Mouse (Mus musculus) forebrain, embryonic 11.5 days (tissue): Measurements from ENCODE around the gene Marcksl1. TPM values are rescaled to one million over a fixed set of nuclear protein-coding genes. Genes with fewer than 3 reads are reported as not detected.
A peak's percentile ranks its signal among the peaks of the same experiment; 100 is the strongest.
"Not testable (repeated sequence)": the region's sequence is repeated elsewhere in the genome, so short reads cannot be mapped to it uniquely, and the experiment has no call there.

Experiments used
- ATAC-seq: fragments of 200-750 bp; cut with Nextera tagmentation; replicated peaks from 2 replicates; pipeline ENCODE4 v1.8.0; 2017; ENCODE audit warnings: moderate TSS enrichment; ENCODE audit not compliant: low FRiP score
- DNase-seq: peaks from one replicate; pipeline ENCODE4 v3.0.0-alpha.2; 2017; ENCODE audit warnings: low spot score
- H3K27ac ChIP-seq: fragments of 300-500 bp; sonication (generic); 2 replicates; pipeline ENCODE4 v1.5.1; 2014; ENCODE audit warnings: low read depth, low read length
- H3K27me3 ChIP-seq: fragments of 300-500 bp; sonication (generic); 2 replicates; pipeline ENCODE4 v1.6.1; 2014; ENCODE audit warnings: mild to moderate bottlenecking, low read length, mixed read lengths; ENCODE audit not compliant: control insufficient read depth, insufficient read depth
- H3K36me3 ChIP-seq: fragments of 300-500 bp; sonication (generic); 2 replicates; pipeline ENCODE4 v1.6.1; 2014; ENCODE audit warnings: mild to moderate bottlenecking, low read length, moderate library complexity, mixed read lengths; ENCODE audit not compliant: control insufficient read depth, insufficient read depth
- H3K4me1 ChIP-seq: fragments of 300-500 bp; sonication (generic); replicated peaks from 2 replicates; pipeline ENCODE4 v1.6.1; 2014; ENCODE audit warnings: low read length, mixed read lengths; ENCODE audit not compliant: control insufficient read depth, insufficient read depth
- H3K4me2 ChIP-seq: fragments of 300-500 bp; sonication (generic); 2 replicates; pipeline ENCODE4 v1.6.1; 2014; ENCODE audit warnings: low read depth, mild to moderate bottlenecking, low read length, moderate library complexity, mixed read lengths; ENCODE audit not compliant: severe bottlenecking
- H3K4me3 ChIP-seq: fragments of 300-500 bp; sonication (generic); 2 replicates; pipeline ENCODE4 v1.5.1; 2014; ENCODE audit warnings: low read depth, low read length
- H3K9ac ChIP-seq: fragments of 300-500 bp; sonication (generic); 2 replicates; pipeline ENCODE4 v1.6.1; 2014; ENCODE audit warnings: low read length
- H3K9me3 ChIP-seq: fragments of 300-500 bp; sonication (generic); 2 replicates; pipeline ENCODE4 v1.6.1; 2016; ENCODE audit warnings: low read length, mixed read lengths; ENCODE audit not compliant: control insufficient read depth
- WGBS: fragments of 180-500 bp; shearing (Covaris S2); extraction: QIAGEN DNeasy Blood & Tissue Kit; methylation state at CpG from one replicate; pipeline ENCODE4 v1.1.7; 2014; 5-methylcytosine and 5-hydroxymethylcytosine counted together
- polyA plus RNA-seq: library from polyadenylated mRNA; unstranded; fragments of >200 nt; fragmentation: Nextera tagmentation; extraction: Ambion mirVana; gene quantifications from 2 replicates; pipeline ENCODE4 v1.2.1, GENCODE M21; 2014

Gene Marcksl1
- polyA plus RNA-seq, 1 experiment from 2014 or later = 1,728 TPM

DNA sequence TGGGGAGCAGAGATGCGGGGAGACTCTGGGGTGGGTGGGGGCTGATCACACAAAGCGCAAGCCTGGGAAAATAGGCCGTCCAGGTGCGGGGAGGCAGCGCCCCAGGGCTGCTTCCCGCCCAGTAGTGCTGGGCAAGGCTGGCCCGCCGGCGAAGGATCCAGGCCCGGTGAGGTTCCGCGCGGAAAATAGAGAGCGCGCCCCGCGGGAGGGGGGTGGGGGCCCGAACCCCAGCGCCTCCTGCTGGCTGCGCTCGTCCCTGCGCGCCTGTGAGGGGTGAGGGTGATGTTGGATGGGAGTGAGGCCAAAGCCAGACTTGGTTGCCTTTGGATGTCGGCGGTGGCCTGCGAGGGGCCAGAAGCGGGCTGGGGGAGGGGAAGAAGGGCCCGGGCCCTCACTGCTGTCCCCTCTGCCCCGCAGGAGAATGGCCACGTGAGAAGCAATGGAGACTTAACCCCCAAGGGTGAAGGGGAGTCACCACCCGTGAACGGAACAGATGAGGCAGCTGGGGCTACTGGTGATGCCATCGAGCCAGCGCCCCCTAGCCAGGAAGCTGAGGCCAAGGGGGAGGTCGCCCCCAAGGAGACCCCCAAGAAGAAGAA is 1.0 kb downstream of the Marcksl1 start:
- Histone ChIP-seq H3K27ac (peak overlapping the region; percentile 96), H3K4me1 (peaks cover 21% of the 10 kb centered on the region), H3K27me3 (no peaks in the 10 kb centered on the region; the same call in 1 of the 2 replicates), H3K9ac (peak overlapping the region; percentile 100), H3K36me3 (peaks cover 6% of the 10 kb centered on the region; the same call in 1 of the 2 replicates), H3K4me3 (peak overlapping the region; percentile 100), H3K9me3 (no peaks in the 10 kb centered on the region), H3K4me2 (peak overlapping the region; percentile 75)
- peak; percentile 48 for ATAC-seq
- WGBS = under 1% methylated on average over 33 of the region's 35 CpGs
- peak; percentile 89 for DNase-seq

DNA sequence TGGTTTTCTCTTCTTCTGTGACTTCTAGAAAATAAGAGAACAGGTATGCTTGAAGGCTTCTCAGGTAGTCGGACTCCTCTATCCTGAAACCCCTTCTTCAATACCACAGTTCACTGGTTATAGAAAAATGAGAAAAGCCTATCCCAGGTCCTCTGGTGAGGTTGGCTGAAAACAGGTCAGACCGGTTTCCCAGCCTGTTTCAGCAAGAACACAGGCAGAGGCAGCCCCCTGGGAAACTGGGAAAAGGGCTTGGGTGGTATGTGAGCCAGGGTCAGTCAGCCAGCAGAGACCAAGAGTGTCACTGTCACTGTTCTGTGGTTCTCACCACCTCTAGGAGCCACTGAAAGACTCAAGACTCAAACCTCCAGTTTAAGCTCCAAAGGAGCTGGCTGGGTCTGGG is 3.5 kb downstream of the Marcksl1 start:
- Histone ChIP-seq H3K36me3 (peaks cover 10% of the 10 kb centered on the region; the same call in 1 of the 2 replicates), H3K27ac (peak overlapping the region; percentile 12; the same call in 1 of the 2 replicates), H3K27me3 (no peaks in the 10 kb centered on the region), H3K9ac (no peak overlapping the region), H3K4me3 (no peak overlapping the region), H3K4me1 (peaks cover 10% of the 10 kb centered on the region), H3K4me2 (no peak overlapping the region), H3K9me3 (no peaks in the 10 kb centered on the region)
- ATAC-seq = no peak
- 57% methylated on average over 2 of the region's 2 CpGs for WGBS
- no peak for DNase-seq

DNA sequence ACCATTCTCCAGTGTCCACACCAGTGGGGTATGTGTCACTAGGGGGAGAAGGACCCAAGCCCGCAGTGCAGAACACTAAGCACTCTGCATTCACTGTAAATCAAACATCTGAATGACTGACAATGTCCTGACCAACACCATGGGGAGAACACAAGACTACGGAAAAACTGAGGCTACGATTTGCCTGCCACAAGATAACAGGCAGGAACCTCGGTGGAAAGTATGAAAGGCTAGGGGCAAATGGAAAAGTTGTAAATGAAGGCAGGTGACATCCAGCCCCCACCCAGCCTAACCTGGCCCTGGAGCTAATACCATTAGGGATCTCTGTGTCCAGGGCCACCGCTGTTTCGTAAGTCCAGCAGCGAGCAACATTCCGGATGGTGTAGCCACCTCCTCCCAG is 5.1 kb downstream of the Marcksl1 start:
- Histone ChIP-seq H3K9ac (no peak overlapping the region), H3K4me3 (no peak overlapping the region), H3K4me1 (0 out of 2 replicates have a peak, but pooled peaks cover 5% of the 10 kb centered on the region), H3K4me2 (no peak overlapping the region), H3K9me3 (no peaks in the 10 kb centered on the region), H3K36me3 (peaks cover 16% of the 10 kb centered on the region), H3K27me3 (no peaks in the 10 kb centered on the region), H3K27ac (no peak overlapping the region)
- no peak for DNase-seq
- no peak for ATAC-seq
- 98% methylated on average over 8 of the region's 8 CpGs for WGBS

DNA sequence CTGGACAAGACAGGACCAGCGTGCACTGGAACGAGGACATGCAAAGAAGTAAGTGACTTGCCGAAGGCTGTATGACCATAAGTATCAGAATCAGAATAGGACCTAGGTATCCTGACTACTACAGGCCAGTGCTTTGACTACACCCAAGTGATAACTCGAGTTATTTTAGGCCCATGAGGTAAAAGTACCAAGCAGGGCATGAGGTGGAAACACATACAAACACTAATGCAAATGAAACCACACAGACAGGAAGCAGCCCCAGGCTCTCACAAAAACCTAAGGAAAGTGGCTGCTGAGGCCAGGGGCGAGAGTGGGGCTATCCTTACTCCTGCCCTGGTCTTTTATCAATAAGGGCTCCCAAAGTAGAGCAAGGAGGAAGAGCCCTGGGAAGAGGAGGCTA is 12.0 kb downstream of the Marcksl1 start:
- no peak overlapping the region for H3K9ac ChIP-seq
- no peak overlapping the region for H3K4me2 ChIP-seq
- WGBS = 90% methylated on average over 5 of the region's 5 CpGs
- peaks cover 14% of the 10 kb centered on the region for H3K36me3 ChIP-seq
- H3K9me3 ChIP-seq = no peaks in the 10 kb centered on the region
- no peaks in the 10 kb centered on the region for H3K27me3 ChIP-seq
- DNase-seq = no peak
- ATAC-seq = no peak
- H3K4me1 ChIP-seq = no peaks in the 10 kb centered on the region
- H3K4me3 ChIP-seq = no peak overlapping the region
- no peak overlapping the region for H3K27ac ChIP-seq

DNA sequence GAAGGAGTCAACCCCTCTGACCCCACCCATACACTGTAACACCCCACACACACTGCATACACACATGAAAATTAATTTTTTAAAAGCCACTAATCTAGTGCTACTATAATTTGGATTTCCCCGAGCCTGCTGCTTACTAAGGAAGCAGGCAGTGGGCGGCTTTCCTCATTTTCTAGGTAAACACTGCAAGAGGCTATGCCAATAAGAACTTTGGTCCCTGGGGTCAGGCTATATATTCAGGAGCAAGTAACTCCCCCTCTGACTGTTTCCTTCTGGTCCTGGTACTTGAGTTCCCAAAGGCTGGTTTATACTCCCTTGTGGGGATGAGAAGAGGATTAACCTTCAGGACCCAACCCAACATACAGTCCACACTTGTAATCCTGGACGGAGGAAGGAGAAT is 12.5 kb downstream of the Marcksl1 start:
- no peak overlapping the region for H3K4me3 ChIP-seq
- DNase-seq = no peak
- no peak overlapping the region for H3K4me2 ChIP-seq
- no peaks in the 10 kb centered on the region for H3K4me1 ChIP-seq
- WGBS = 97% methylated on average over 3 of the region's 3 CpGs
- no peak overlapping the region for H3K27ac ChIP-seq
- ATAC-seq = no peak
- H3K36me3 ChIP-seq = peaks cover 14% of the 10 kb centered on the region
- H3K9ac ChIP-seq = no peak overlapping the region
- H3K27me3 ChIP-seq = no peaks in the 10 kb centered on the region
- H3K9me3 ChIP-seq = no peaks in the 10 kb centered on the region

DNA sequence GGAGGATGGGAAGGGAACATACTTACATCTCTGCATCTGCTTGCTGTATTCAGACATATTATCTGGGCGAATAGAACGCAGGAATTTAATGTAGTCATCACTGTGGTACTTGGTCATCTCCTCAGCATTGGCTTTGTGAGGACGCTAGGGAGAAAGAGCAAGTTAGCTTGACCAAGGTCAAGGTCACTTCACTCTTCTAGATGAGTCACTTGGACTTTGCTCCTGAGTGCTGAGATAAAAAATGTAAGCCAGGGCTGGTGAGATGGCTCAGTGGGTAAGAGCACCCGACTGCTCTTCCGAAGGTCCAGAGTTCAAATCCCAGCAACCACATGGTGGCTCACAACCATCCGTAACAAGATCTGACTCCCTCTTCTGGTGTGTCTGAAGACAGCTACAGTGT is 15.5 kb downstream of the Marcksl1 start:
- not testable (repeated sequence) for H3K9ac ChIP-seq, H3K27ac ChIP-seq, H3K27me3 ChIP-seq, ATAC-seq, H3K4me3 ChIP-seq, DNase-seq, H3K4me1 ChIP-seq, H3K36me3 ChIP-seq, H3K9me3 ChIP-seq, H3K4me2 ChIP-seq
- WGBS = 94% methylated on average over 5 of the region's 6 CpGs

DNA sequence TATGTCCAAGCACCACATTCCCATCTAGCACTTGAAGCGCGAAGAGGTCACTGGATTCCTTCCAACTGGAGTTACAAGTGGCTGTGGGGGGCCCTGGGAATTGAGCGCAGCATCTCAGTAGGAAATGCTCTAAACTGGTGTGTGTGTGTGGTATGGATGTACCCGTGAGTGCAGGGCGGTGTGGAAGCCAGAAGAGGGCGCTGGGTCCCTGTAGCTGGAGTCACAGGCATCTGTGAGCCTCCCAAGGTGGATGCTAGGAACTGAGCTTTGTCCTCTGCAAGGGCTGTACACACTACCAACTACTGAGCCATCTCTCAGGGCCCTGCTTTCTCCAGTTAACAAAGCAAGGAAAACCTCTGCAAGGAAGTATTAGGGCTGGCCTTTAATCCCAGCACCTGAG is 26.6 kb downstream of the Marcksl1 start:
- Histone ChIP-seq H3K9ac (no peak overlapping the region), H3K4me3 (no peak overlapping the region), H3K4me1 (peaks cover 3% of the 10 kb centered on the region; the same call in 1 of the 2 replicates), H3K36me3 (no peaks in the 10 kb centered on the region; the same call in 1 of the 2 replicates), H3K27ac (no peak overlapping the region), H3K9me3 (no peaks in the 10 kb centered on the region), H3K27me3 (no peaks in the 10 kb centered on the region), H3K4me2 (no peak overlapping the region)
- ATAC-seq (no peak), DNase-seq (no peak)
- WGBS = 93% methylated on average over 6 of the region's 6 CpGs

DNA sequence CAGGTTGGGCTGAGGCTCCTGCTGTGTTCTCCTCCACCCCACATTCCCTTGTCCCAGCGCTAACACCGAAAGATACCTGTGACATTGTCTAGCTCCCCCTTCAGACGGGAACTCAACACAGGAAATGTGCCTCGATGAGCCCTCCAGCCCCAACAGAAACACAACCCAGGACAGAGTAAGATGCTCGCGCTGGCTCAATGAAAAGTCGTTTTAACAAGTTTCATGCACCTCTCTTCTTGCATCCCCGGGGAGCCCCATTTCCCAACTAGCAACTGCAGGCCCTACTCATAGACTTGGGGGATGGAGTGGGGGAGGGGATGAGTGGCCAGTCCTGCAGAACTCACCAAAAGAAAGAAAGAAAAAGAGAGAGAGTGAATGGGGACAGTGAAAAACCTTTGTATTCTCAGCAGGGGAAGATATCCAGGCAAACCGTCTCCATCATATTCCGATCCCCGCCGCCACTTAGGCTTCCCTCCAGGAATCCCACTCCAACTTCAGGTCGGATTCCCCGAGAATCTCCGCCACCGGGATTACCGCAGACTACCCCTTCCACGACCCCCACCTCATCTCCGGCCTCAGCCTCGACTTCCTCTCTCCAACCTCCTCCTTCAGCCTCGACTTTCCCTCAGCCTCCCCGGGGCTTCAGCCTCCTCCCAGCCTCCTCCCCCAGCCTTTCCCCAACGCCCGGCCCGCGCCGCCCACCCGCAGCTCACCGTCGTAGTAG is 28.6 kb downstream of the Marcksl1 start:
- WGBS = under 1% methylated on average over 30 of the region's 30 CpGs
- peak overlapping the region; percentile 88 for H3K4me3 ChIP-seq
- ATAC-seq = 0 out of 2 replicates have a peak, but pooled peaks have one; percentile 15

More for the DNA sequence above, 28.6 kb downstream of the Marcksl1 start:
- peak overlapping the region; percentile 68 for H3K27ac ChIP-seq
- peak overlapping the region; percentile 79 for H3K4me2 ChIP-seq
- H3K4me1 ChIP-seq = peaks cover 3% of the 10 kb centered on the region; the same call in 1 of the 2 replicates
- H3K9me3 ChIP-seq = no peaks in the 10 kb centered on the region
- peak; percentile 62 for DNase-seq
- H3K27me3 ChIP-seq = no peaks in the 10 kb centered on the region
- no peaks in the 10 kb centered on the region; the same call in 1 of the 2 replicates for H3K36me3 ChIP-seq
- peak overlapping the region; percentile 92 for H3K9ac ChIP-seq
